Mouse (Mus musculus): ENCODE data around the gene Sft2d1.
"Not testable (repeated sequence)": the region's sequence is repeated elsewhere in the genome, so short reads cannot be mapped to it uniquely, and the experiment has no call there.

The Sft2d1 gene

DNA sequence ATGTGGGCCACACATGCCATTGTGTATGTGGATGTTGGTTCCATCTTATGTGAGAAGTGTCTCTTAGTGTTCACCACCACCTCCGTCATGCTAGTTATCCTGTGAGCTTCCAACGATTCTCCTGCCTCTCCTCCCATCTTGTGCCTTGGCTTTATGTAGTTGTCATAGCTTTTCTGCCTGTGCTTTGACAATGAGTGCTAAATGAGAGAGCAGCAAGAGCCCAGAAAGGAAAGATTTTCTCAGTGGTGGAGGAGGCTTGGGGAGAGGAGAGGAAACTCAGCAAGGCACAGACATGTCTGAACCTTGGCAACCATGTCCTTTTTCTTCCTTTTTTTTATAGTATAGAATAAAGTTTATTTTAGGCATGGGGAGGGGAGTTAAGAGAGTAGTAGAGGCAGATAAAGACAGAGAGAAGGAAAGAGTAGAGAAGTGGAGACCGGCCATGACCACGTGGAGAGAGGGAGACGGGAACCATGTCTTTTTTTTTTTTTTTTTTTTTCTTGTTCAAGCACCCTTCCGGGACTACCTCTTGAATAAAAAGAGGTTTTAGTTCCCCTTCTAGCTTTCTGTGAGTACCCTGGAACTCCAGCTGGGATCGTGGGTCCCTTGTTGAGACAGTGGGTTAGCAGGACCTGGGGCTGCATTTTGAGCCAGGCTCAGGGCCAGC is 8.0 kb upstream of the Sft2d1 start:
- no peak for DNase-seq (ENCODE audit: low spot score)

DNA sequence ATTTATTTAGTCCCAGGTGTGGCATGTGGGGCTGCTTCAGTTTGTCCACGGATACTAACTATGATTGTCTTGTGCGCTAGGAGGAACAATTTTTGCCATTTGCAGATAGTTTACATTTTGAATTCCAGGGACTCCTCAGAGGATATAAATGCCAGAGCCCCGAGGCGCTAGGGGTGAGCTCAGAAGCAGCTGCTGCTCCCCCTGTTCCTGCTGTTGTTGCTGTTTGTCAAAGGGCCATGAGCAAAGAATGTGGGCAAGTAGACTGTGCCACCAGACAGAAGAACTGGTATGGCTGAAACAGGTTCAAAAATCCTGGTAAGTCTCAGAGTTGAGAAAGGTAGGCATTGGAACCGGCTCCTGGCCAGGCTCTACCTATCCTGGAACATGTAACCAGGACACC is 7.2 kb upstream of the Sft2d1 start:
- no peak for DNase-seq (ENCODE audit: low spot score)

DNA sequence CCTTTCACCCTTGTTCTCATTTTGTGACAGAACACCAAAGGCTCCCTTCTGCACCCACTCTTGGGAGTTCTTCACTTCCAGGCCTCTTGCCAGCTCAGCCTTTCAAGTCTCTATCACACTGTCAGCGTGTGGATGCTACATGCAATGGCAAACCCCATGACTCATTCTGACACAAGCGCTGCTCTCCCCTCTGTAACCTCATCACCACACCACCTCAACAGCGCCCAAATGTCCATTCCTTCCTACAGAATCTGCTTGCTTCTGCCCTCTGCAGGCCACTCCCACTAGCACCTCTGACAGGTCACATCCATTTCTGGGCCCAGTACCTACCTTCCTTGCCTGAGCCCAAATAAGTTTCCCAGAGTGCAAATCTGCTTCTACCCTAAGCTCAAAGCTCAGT is 5.1 kb upstream of the Sft2d1 start:
- DNase-seq (ENCODE audit: low spot score): peak; percentile 73

DNA sequence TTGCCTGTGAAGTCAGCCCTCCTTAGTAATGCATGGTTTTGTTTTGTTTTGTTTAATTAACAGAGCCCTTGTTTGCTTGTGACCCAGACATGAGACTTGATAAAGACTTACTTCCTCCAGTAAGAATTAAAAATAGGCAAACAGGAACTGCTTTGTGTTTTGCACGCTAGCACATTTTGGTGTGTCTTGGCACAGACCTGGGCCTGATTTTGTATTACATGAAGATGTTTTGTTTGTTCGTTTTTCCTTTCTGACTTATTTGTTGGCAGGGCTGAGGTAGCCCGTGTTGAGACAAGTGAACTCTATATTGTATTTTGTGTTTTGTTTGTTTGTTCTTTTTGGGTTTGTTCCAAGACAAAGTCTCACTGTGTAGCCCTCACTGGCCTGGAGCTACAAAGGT is 849 bp downstream of the Sft2d1 start:
- no peak for DNase-seq (ENCODE audit: low spot score)

DNA sequence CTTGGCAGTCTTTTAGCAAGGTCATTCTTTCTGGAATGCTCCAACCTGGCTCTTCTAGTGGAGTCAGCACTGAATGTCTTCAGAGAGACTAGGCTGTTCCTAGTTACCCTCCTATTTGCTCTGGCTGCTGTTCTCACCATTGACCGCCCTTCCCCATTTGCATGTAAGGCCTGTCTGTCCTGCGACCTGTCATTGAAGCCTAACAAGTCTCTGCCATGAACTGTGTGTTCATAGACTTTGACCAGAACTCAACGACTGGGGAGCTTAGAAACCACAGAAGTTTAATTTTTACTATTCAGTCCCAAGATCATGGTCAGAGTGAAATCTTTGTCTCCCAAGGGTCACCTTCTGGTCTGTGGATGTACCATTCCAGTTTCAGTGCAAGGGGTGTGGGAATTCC is 3.1 kb downstream of the Sft2d1 start:
- no peak for DNase-seq (ENCODE audit: low spot score)

DNA sequence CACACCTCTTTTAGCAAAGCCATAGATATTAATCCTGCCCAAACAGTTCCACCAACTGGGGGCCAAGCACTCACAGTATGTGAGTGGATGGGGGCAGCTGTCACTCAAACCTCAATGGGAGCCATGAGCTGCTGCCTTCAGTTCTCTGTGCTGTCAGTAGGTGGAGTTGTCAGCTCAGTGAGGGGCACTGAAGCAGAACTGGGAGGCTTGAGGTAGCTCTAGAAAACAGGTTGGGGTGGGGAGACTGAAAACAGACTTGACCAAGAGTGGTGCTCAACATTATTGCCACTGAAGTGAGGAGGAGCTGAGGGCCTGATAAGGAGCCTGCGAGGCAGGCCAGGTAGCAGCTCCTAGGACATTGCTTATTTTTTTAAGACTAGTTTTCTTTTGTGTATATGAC is 5.3 kb downstream of the Sft2d1 start:
- no peak for DNase-seq (ENCODE audit: low spot score)

DNA sequence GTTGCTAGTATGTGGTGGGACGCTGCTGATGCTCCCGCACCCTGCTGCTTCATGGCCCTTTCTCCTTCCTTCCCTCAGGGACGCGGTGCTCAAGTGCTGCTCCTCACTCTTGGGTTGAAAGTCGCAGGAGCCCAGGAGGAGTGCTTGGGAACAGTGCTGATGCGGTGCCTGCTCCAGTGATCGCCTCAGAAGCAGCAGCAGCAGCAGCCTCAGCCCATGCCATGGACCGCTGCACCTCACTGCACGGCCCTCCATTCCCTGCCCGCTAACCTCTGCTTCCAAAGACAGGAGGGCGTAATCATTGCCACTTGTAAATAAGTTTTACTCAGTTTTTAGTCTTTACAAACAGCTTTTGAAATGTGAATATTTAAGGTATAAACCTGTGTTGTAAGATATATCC is 16.0 kb downstream of the Sft2d1 start:
- DNase-seq (ENCODE audit: low spot score): not testable (repeated sequence)

DNA sequence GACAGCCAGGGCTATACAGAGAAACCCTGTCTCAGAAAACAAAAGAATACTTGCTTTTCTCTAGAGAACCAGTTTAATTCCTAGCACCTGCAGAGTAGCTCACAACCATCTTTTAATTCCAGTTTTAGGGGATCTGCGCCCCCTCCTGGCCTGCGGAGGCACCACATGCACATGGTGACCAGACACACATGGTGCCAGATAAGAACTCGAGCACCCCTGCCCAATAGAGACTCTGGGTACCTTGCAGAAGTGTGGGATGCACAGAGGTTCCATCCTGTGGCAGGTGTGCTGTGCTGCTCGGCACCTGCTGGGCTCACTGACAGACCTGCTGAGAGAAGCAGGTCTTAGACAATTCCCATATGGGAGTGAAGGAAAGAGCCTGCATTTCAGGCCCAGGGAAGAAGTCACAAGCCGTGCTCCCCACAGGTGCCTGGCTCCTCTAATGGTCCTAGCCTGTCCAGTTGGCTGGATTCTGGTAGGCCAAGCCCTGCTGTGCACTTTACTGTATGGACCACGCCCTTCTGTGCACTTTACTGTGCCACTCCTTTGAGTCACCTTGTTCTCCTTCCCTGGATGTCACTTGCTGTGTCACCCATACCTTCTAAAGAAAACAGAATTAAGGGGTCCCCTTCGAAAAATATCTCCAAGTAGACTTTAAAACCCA is 17.7 kb downstream of the Sft2d1 start:
- no peak for DNase-seq (ENCODE audit: low spot score)

DNA sequence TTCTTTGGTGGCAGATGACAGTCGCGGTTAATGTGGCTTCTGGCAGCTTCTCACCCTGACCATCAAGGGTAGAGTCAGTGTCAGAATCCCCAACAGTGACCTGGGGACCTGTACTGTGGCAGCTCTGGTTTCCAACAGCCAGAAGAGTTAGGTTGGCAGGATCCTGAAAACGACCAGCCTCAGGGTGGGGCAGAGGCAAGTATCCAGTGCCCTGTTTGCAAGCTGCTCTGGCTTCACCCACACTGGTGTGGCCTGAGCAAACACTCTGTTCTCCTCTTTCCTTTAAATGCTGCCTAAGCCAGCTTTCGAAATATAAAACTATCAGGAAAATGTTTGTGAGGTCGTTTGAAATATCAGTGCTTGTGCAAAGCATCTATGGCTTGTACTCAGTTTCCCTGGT is 19.7 kb downstream of the Sft2d1 start:
- no peak for DNase-seq (ENCODE audit: low spot score)

DNA sequence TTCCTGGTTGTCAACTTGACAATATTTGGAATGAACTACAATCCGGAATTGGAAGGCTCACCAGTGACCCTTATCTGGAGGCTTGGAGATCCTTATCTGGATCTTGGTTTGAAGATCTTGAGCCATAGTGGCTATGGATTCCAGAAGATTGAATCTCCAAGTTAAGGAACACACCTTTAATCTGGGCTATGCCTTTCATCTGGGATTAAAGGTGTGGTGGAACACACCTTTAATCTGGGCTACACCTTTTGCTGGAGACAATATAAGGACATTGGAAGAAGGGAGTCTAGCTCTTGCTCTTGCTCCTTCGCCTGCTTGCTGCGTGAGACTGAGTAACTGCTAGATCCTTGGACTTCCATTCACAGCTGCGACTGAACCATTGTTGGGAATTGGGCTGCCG is 26.3 kb downstream of the Sft2d1 start, which contains the start of gene Prr18:
Gene Prr18 (plus strand): TSS at position 301 of the 400 bp plus-strand sequence.
- not testable (repeated sequence) for DNase-seq (ENCODE audit: low spot score)

DNA sequence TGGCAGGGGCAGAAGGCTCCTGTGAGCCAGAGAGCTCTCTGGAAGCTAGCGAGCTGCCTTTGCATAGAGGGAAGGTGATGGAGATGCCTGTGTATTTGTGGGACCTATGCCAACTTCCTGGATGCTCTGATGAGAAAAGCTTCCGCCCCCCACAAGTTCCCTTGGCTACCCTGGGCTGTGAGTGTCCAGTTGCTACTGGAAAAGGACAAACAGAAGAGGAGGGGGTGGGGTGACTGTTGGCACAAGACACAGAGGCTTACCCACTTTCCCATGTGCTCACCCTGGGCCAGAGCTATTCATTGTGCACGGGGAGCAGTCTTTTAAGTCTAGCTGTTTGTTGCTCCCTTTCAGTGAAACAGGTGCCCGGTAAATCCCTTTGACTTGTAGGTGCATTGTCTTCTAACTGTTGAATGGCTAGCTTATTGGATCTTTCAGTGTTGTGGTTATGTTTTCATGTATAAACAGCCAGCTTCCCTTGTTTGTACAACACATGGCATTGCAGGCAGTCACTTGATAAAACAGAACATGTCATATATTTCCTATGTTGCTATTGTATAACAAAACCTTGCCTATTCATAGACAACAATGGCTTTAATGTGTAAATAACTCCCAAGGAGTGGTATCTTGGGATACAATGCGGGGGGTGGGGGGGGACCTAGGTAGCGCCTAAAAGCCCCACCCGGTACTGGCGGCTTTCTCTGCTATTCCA is 28.9 kb downstream of the Sft2d1 start:
- DNase-seq (ENCODE audit: low spot score): peak; percentile 65

DNA sequence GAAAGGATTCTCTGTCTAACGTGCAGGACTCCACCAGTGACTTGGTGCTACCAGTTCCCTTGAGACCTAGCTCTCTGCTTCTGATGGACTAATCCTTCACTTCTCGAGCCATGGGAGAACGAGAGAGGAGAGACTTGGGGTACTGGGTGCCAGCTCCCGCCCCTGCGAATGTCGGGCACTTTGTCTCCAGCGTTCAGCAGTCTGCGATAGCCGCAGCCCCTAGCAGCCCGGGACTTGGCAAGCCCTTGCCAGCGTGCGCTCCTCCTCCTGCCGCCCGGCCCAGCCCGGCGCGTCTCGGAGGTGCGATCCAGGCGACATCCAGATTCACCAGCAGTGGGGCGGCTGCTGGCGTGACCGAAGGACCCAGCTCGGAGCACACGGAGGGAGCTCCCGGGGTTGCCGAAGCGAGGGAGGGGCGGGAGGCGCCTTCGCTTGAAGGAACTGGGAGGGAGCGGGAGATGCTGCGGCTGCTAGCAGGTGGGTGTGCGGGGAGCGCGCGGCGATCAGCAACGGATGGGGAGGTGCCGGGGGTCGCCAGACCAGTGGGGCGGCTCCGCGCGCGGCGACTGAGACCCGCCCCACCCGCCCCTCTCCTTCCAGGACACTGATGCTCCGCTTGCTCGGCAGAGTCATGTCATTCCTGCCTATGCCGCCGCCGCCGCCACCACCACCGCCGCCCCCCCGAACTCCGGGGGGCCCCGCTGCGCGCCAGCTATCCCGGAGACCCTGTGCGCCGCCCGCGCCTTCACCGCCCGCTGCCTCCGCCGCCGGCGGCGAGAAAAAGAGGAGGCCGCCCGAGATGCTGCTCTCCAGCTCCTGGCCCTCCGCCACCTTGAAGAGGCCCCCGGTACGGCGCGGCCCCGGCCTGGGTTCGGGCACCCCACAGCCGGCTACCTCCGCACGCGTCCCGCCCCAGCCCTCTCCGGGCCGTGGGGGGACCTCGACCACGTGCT is 29.8 kb downstream of the Sft2d1 start:
- DNase-seq (ENCODE audit: low spot score): peak; percentile 57

DNA sequence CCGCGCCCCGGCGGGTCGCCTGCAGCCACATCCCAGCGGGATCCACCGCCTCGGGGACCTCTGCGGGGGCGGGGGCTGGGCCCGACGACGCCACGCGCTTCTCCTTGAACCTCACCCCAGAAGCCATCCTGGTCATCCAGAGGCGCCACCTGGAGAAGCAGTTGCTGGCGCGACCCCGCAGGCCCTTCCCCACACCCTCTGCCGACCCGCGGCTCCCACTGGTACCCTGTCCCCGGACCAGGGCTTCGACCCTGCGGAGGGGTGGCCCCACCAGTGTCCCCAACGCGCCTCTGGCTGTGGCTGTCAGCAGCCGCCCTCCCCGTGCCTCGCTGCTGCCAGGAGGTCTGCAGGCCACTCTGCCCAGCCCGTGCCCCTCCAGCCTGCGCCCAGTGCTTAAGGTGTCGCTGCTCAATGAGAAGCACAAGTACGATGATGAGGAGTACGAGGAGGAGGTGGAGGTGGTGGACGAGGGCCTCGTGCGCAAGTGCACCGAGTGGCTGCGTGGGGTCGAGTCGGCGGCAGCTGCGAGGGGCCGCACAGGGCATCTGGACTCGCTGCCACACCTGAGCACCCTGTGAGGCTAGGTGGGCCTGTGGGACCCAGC is 30.6 kb downstream of the Sft2d1 start:
- no peak for DNase-seq (ENCODE audit: low spot score)

DNA sequence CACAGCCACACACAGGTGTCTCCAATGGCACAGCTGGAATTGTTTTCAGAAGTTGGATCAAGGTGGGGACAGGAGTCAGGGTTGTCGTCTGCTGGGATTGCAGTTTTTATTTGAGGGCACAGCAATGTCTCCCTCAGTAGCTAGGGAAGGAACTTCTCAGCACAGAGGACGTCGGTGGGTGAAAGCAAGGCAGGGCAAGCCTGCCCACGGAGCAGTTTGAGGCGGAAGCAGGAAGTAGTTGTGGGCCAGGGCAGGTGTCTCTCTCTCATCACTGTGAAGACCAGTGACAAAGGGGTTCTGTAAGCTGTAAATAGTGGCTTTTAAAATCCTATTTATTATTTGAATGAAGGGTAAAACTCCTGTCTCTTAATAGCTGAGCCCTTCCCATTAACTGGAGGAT is 31.8 kb downstream of the Sft2d1 start:
- no peak for DNase-seq (ENCODE audit: low spot score)

DNA sequence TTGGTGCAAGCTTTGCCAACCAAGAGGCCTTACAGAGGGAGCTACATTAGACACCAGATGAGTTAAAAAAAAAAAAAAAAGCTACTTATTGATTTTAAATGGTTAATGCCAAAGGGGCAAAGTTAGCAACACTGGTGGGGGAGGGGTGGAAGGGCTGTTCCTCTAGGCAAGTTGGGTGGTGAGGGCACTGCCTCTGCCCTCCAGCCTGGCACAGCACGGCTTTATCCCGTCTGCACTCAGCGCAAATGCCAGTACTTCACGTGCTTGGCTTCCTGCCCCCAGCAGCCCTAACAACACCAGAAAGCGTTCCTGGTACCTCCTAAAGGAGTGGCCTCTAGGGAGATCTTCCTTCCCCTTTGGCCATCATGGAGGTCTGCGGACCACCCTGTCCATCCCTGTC is 32.5 kb downstream of the Sft2d1 start:
- DNase-seq (ENCODE audit: low spot score): no peak

DNA sequence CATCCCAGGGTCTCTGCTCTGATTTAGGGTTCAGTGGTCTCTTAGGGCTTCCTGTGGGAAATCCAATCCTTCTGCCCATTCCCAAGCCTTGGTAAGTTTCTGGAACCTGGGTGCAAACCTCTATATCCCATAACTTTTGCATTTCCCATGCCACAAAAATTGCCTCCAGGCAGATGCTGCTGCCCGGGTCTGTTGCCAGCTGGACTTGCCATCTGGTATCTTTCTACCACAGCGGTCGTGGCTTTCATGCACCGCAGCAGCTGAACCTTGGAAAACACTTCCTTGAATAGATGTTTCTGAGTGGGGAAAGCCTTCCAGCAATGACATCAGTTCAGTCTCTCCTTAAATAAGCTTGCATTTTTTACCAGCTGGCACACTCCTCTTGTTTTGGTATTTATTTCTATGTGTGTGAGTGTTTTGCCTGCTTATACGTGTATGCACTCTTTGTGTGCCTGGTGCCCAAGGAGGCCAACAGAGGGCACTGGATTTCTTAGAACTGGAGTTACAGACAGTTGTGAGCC is 36.9 kb downstream of the Sft2d1 start:
- no peak for DNase-seq (ENCODE audit: low spot score)

DNA sequence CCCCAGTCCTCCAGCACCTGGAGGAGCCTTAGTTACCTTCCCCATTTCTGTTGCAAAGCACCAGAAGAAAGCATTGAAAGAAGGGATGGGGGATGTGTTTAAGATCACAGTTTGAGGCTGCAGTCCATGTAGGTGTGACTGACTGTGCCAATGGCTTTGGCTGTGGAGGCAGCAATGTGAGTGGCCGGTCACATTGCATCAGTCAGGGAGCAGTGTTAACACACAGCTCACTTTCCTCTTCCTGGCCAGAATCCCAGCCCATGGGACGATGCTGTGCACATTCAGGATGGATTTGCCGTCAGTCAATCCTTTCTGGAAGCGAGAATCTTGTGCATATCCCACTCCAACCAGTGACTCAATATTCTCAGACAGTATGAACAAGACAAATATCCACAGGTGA is 38.0 kb downstream of the Sft2d1 start:
- no peak for DNase-seq (ENCODE audit: low spot score)

DNA sequence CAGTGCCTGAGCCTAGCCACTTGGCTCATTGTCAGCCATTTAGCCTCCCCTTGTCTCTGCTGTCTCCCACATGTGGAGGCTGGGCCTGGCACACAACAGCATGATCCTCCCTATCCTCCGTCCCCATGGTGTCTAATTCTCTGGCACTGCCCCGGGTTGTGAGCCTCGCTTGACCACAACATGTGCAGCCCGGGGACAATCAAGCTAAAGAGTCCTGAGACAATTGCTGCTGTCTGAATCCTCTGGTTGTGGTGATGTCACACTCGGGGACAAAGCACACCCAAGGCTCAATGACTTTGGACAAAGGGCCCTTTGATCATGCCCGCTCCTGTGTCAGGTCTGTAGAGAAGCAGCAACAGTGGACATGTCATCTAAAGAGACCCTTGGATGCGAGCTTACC is 40.2 kb downstream of the Sft2d1 start:
- no peak for DNase-seq (ENCODE audit: low spot score)

DNA sequence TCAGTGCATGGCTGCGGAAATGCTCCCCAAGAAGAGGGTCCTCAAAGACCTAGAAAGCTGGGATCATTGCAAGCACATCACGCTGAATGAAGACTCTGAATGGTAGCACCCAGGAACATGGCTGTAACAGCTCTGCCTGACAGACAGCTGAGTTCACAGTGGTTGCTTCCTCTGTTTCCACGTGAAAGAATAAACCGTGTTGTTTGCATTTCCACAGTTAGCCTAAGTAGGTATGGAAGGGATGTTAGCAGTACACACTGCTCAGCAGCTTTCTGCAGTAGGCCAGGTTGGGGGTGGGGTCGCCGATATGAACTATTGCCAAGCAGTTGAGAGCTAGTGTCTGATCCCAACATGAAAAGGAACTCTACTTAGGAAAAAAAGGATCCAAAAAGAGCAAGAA is 44.8 kb downstream of the Sft2d1 start, which contains the start of gene T2:
Gene T2 (plus strand): TSS at position 301 of the 400 bp plus-strand sequence.
- no peak for DNase-seq (ENCODE audit: low spot score)

DNA sequence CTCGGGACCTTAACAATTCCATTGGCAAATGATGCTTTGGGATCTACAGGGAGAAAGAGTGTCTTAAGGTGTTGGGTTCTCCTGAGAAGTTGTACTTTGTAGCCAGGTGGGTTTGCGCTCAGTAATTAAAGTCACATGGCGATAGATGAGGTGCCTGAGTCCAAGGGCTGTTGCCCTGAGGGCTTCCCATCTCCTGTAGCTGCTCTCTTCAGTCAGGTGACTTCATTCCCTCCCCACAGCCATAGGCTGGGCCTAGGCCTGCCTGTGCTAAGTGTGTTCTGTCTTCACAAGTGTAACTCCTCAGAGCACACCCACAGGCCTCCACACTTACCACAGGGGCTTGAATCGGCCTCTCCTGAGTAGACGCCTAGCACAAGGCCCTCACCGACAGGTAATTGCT is 46.6 kb downstream of the Sft2d1 start:
- DNase-seq (ENCODE audit: low spot score): no peak

DNA sequence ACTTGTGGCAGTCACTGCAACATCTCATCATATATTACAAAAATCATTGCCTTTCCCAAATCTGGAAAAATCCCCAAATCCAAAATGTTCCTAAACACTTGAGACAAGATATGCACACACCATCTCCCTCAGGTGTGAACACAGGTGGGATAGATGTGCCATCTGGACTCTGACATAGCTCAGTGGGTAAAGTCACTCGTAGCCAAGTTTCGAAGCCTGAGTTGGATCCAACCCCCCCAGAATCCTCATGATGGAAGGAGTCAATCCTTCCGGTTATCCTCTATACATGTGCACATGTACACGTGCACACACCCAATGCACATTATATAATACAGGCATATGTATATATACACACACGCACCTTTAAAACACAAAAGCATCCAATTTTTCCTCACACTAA is 50.0 kb downstream of the Sft2d1 start:
- no peak for DNase-seq (ENCODE audit: low spot score)
